In genomic region chr2:124792633-124793036, GRCm38 (mm10) we compare ENCODE assay signal across 12 mouse cellular contexts.
A peak's percentile ranks its signal among the peaks of the same experiment; 100 is the strongest.
DNase-seq lines count a peak whose midpoint lies in the region; ATAC-seq lines count a peak whose summit lies in the region.
"Had no signal": no experiment of that assay in that cellular context is flagged by ENCODE, and none has a peak within 500 bp of the region (broad histone marks: within the 10 kb centered on the region; RNA-seq: fewer than 3 reads in every experiment).

No protein-coding gene starts in this region.

- no peak overlapping the region for H3K27ac ChIP-seq in liver, embryonic 12.5 days

- no peaks in the 10 kb centered on the region for H3K27me3 ChIP-seq in liver, embryonic 12.5 days (replicated peaks)

- H3K9ac ChIP-seq in liver, embryonic 12.5 days, result no peak overlapping the region
- H3K9ac ChIP-seq: lung, embryonic 14.5 days had no signal

- no peak for ATAC-seq in liver, embryonic 12.5 days
- ATAC-seq: intestine, postnatal 0 days had no signal

- peak; percentile 11 for DNase-seq in embryo, embryonic 10 days (ENCODE audit: low spot score)
- no peak for DNase-seq in embryo, embryonic 9.5 days (ENCODE audit: extremely low spot score)
- peak; percentile 35 to 40 for DNase-seq in right cerebral cortex, postnatal 10 days (ENCODE audit: low spot score in 2 of 2)
- no peak for DNase-seq in right cerebral cortex, postnatal 36 days (ENCODE audit: low spot score in 2 of 2)
- peak; percentile 27 for DNase-seq in forelimb bud, embryonic 11.5 days (ENCODE audit: low read depth, low spot score)
- DNase-seq in spleen, adult 12 weeks (ENCODE audit: low spot score), result no peak
- DNase-seq in B cell, adult 2 months, result no peak
- DNase-seq: lung, embryonic 14.5 days had no signal

- H3K4me3 ChIP-seq in liver, embryonic 12.5 days, result no peak overlapping the region
- H3K4me3 ChIP-seq: myocyte had no signal

- no peaks in the 10 kb centered on the region for H3K4me1 ChIP-seq in liver, embryonic 12.5 days

- no peaks in the 10 kb centered on the region for H3K9me3 ChIP-seq in liver, embryonic 12.5 days (replicated peaks)

- 65% methylated on average over 7 of the region's 7 CpGs for WGBS in liver, embryonic 12.5 days (ENCODE audit: insufficient replicate concordance)

- H3K4me2 ChIP-seq in liver, embryonic 12.5 days, result no peak overlapping the region
- H3K4me2 ChIP-seq: heart, embryonic 11.5 days; lung, embryonic 14.5 days had no signal

- no peaks in the 10 kb centered on the region for H3K36me3 ChIP-seq in liver, embryonic 12.5 days

Comparison
In these comparisons a context has a peak if more than half of its experiments do, and no peak if none do; other contexts are left out.
1. DNase-seq: peak in embryo, embryonic 10 days (single experiment), right cerebral cortex, postnatal 10 days (2 of 2) and forelimb bud, embryonic 11.5 days (single experiment); none in embryo, embryonic 9.5 days (single experiment), right cerebral cortex, postnatal 36 days (0 of 2), spleen, adult 12 weeks (single experiment) and B cell, adult 2 months (0 of 2).